Mouse (Mus musculus) heart, adult 2 months (tissue): ENCODE measurements around the gene Minos1.
A peak's percentile ranks its signal among the peaks of the same experiment; 100 is the strongest.

Source experiments
- CTCF ChIP-seq: fragments of 200-600 bp; IDR thresholded peaks from 2 replicates; pipeline ENCODE4 v1.8.1; 2022; ENCODE audit warnings: antibody characterized with exemption, mild to moderate bottlenecking, moderate library complexity
- EP300 ChIP-seq: fragments of 200-500 bp; IDR thresholded peaks from 2 replicates; pipeline ENCODE4 v1.6.1; 2011; ENCODE audit warnings: low read depth, low read length, control low read depth; ENCODE audit not compliant: insufficient read depth
- POLR2A ChIP-seq: fragments of 200-500 bp; IDR thresholded peaks from 2 replicates; pipeline ENCODE4 v1.6.1; 2011; ENCODE audit warnings: mild to moderate bottlenecking, low read depth, low read length, control low read depth; ENCODE audit not compliant: insufficient read depth

- TF ChIP-seq EP300, result peak; percentile 81; the same call in 1 of the 2 replicates
- TF ChIP-seq POLR2A, result peak; percentile 37; the same call in 1 of the 2 replicates
- no peak for TF ChIP-seq CTCF
Observed at GRCm38 (mm10) chr4:139175061-139175971, 44.4 kb upstream of the Minos1 start.
